Mouse (Mus musculus) 3T3-L1 (cell line): Measurements from ENCODE around the gene Adamts2.

ENCODE experiments used
- DNase-seq: peaks from one replicate; pipeline ENCODE4 v3.0.0-alpha.2; 2015; ENCODE audit warnings: low read depth, low spot score

Gene Adamts2

DNA sequence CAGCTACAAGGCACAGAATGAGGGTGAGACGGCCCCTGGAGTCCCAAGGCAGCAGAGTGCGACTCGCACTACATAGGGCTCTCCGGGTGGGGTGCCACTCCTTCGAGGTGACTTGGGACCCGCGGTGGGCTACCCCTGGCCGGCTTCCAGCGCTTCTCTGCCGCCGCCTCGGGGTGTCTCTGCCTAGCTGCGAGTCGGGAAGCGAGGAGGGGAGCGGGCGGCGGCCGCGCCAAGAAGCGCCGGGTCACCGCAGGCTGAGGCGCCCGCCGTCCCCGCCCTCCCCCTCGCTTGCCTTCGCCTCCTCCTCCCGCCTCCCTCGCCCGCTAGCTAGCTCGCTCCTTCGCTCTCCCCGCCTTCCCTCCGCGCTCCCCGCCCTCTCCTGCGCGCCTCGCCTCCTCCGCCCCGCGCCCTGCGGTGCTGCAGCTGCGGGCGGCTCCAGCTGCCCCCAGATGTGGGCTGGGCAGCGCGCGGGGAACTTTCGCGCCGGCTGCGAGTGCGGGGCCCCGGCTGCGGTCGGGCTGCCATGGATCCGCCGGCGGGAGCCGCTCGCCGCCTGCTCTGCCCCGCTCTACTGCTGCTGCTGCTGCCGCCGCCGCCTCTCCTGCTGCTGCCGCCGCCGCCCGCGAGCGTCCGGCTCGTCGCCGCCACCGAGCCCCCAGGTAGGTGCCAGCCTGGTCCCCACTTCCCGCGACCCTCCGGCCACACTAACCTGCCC, at the start of gene Adamts2:
Gene Adamts2, plus strand, starts transcription at position 444 of the 715 bp plus-strand sequence.
- DNase-seq, result peak; percentile 53

DNA sequence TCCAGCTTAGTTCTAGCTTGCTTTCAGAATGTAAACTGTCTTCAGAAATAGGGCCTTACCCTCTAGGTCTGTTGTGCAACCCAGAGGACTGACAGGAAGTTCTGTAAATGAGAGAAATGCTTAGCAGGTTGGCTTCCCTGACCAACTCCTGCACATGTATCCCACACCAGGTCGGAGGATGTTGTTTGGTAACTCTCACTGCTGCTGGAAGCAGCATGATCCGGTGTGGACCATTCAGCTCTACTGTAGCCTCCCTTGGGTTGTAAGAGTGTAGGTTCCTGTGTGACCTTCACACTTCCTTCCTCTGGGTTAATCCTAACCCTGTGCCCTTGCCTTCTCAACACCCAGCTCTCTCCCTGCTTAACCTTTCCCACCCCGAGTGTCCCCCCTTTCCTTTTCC, 44.8 kb upstream of the Adamts2 start:
- DNase-seq, result no peak

DNA sequence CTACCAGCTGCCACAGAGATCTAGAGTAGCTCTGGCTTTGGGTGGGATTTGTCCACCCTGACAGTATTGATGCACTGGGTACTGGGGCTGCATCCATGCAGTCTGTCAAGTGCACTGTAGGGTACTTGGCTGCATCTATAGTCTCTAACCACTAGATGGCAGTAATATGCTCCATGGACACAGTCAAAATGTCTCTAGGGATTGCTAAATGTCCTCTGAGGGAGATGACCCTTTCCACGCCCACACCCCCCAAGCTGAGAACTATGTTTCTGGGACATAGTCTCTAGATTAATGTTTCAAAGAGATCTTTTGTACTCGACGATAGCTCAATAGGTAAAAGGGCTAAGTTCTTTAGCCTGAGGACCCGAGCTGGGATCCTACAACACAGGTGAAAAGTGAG, 42.8 kb upstream of the Adamts2 start:
- DNase-seq, result peak; percentile 53

GRCm38 (mm10) chr11:50565466-50566211, 36.2 kb upstream of the Adamts2 start:
- no peak for DNase-seq

DNA sequence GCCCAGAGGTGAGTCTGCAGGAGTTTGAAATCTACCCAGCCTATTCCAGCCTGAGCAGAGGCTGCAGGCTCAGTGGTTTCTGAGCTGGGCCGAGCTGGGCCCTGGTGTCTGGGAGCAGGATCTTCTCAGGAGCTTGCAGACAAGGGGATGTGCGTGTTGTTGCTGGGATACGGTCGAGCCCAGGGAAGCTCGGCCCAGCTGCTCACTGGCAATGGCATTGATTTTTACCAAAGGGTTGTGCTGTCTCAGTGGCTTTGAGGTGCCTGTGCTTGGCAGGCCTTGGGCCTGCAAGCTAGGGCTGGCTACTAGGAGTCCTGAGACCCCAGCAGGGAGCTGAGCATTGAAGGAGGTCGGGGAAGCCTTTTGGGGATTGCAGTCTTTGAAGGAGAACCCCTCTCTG, 30.4 kb upstream of the Adamts2 start:
- DNase-seq, result no peak

GRCm38 (mm10) chr11:50576521-50576920, 25.4 kb upstream of the Adamts2 start:
- no peak for DNase-seq

DNA sequence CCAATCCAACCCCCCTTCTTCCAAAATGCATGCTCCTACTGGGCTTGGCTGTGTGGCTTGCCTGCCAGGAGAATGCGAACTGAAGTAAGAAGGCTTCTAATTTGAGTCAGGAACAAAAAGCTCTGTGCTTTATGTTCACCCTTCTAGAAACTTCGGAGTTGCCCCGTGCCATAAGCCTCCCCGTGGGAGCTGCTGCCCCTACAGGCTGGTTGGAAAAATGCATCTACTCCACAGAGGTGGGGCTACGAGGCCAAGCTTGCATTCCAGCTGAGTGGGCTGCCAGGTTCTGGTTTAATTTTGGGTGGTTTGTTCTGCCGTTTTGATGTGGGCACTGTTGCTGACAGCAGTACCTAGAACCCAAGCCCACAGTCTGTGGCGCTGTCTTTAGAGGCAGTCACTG, 14.9 kb upstream of the Adamts2 start:
- DNase-seq, result no peak

- peak; percentile 61 for DNase-seq
These were observed 14.1 kb upstream of the Adamts2 start for GRCm38 (mm10) chr11:50587787-50588186.

DNA sequence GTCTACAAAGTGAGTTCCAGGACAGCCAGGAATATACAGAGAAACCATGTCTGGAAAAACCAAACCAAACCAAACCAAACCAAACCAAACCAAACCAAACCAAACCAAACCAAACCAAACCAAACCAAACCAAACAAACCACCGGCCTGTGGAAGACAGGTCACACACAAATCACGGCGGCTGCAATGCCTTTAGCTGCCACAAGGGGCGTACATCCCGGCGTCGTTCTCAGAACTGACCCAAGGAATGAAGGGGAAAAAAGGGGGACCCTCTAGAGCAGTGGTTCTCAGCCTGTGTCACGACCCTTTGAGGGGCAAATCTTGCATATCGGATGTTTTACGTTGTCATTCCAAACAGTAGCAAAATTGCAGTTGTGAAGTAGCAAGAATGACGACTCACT, 12.8 kb upstream of the Adamts2 start:
- DNase-seq, result peak; percentile 33

GRCm38 (mm10) chr11:50591053-50591452, 10.8 kb upstream of the Adamts2 start:
- no peak for DNase-seq

GRCm38 (mm10) chr11:50592892-50593553, 8.9 kb upstream of the Adamts2 start:
- no peak for DNase-seq

DNA sequence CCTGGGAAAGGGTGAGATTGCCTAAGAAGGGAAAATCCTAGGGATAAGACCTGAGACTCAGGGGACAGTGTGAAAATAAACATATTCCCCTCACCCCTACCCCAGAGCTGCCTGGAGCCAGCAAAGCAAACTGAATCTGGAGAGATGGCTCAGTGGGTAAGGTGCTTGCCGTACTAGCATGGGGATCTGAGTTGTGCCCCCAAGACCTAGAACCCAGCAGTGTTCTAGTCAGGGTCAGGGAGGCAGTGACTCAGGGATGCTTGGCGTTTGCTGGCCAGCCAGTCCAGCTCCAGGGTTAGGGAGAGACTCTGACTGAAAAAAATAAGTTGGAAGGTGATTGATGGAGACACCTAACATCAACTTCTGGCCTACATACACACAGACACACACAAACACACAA, 5.3 kb upstream of the Adamts2 start:
- DNase-seq, result no peak

GRCm38 (mm10) chr11:50599156-50599555, 2.7 kb upstream of the Adamts2 start:
- no peak for DNase-seq

DNA sequence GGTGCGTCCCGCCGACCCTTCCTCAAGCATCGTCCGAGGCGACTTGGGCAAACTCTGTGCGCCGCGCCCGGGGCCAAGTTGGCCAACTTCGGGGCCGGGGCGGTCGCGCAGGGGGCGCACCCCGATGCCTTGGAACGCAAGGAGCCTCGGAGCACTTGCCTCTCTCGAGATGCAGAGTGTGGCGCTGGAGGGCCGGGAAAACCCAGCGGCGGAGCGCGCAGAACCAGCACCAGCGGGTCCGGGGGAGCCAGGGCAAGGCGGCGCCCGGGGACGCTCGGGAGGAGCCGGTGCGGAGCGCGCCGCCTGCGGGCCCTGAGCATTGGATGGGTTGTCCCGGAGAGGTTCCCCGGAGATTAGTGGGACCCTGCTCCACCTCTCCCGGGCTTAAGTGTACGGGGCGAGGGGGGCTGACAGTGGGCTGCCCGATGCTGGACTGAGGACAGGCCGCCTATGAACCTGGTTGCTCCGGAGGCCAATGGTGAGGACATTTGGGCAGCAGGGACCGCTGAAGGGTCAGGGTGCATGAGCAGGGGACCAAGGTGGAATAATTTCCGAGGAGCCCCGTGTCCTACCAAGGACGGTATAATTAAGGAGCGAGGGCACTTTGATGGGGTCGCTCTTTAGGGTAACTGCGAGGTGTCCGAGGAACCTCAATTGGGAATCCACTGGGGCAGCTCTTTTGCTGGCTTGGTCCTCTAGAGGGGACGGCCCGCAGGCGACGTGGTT, 635 bp downstream of the Adamts2 start:
- peak; percentile 36 for DNase-seq

DNA sequence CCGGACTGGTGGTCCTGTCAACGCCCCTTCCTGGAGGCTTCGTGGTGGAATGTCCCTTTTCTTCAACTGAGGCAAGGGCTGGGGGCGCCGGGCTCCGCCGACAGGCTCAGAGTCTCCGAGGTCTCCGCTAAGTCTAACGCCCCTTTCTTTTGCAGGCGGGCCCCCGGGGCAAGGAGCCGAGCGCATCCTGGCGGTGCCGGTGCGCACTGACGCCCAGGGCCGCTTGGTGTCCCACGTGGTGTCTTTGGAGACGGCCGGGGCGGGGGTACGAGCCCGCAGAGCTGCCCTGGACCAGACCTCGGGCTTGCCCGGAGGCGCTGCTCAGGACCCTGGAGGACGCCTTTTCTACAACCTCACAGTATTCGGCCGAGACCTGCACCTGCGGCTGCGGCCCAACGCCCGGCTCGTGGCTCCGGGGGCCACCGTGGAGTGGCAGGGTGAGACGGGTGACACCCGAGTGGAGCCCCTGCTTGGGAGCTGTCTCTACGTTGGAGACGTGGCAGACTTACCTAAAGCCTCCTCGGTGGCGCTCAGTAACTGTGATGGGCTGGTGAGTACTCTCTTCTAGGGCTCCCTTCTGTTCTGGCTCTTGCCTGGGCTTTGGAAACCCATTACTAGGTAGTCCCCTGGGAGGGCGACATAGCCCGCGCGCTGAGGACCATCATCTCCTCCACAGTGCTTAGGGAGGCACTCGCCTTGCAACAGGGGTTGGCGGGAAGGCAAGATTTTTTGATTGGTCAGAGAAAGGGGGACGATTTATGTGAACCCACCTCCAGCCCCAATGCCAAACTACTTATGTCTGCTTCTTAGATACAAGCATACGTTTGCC, 1.4 kb downstream of the Adamts2 start:
- peak; percentile 27 for DNase-seq

- DNase-seq, result no peak
These were observed 2.5 kb downstream of the Adamts2 start for GRCm38 (mm10) chr11:50604371-50604770.

DNA sequence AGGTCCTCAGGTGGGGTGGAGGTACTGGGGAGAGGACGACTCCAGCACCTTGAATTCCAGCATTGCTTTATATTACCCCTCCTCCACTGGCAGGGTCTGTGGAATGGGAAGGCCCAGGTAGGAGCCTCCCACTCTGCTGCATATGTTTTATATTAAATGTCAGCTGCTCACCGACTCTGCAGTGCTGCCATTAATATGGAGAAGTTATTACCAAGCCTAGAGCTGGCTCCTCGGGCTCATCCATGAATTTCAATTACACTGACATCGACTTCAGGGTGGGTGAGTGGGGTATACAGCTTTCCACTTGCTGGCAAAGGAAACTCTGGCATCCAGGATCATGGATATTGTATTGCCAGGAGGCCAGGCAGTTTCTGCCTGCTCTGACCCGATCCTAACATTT, 9.3 kb downstream of the Adamts2 start:
- no peak for DNase-seq

DNA sequence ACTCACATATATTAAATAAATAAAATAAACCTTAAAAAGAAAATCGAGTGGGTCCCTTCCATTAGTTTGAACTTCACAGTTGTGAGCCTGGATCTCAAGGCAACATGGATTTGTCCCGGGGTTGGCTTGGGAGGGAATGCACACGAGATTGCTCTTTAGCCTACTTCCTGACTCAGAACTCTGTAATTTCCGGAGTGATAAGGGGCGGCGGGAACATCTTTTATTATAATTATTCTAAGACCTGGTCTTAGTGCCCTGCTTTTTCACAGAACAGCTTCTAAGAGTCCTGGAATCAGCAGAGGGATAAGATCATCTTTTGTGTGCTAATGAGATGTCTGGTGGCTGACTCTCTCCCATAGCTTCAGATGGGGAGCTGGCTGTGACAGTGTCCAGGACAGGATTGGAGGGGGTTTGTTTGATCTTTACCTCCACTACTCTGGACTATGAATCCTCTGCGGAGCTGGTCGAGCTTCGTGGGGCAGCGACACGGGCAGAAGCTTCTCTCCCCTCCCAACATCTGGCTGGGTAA, 15.2 kb downstream of the Adamts2 start:
- peak; percentile 37 for DNase-seq

GRCm38 (mm10) chr11:50620926-50621325, 19.0 kb downstream of the Adamts2 start:
- no peak for DNase-seq

- no peak for DNase-seq
These were observed 19.5 kb downstream of the Adamts2 start for GRCm38 (mm10) chr11:50621364-50621763.

GRCm38 (mm10) chr11:50622238-50622726, 20.4 kb downstream of the Adamts2 start:
- peak; percentile 84 for DNase-seq
